8 mouse cellular contexts compared by ENCODE assay signal in genomic region chr11:49242944-49243626, GRCm38 (mm10). TPM values are rescaled to one million over a fixed set of nuclear protein-coding genes. Genes with fewer than 3 reads are reported as not detected.
DNase-seq lines count a peak whose midpoint lies in the region; ATAC-seq lines count a peak whose summit lies in the region.

No protein-coding gene starts in this region.

- H3K27ac ChIP-seq in kidney, embryonic 15.5 days, result peak overlapping the region; percentile 95
- peak overlapping the region; percentile 95 for H3K27ac ChIP-seq in hindbrain, embryonic 12.5 days
- H3K27ac ChIP-seq in midbrain, embryonic 13.5 days, result peak overlapping the region; percentile 93

- H3K4me3 ChIP-seq in kidney, embryonic 15.5 days (replicated peaks), result peak overlapping the region; percentile 53
- peak overlapping the region; percentile 59 for H3K4me3 ChIP-seq in hindbrain, embryonic 12.5 days
- peak overlapping the region; percentile 67 for H3K4me3 ChIP-seq in midbrain, embryonic 13.5 days (replicated peaks)

- intact Hi-C loops in gastrocnemius, postnatal 36 days (cut with DNase I), result loop anchor here (10.0 kb wide), 1 partner anchor 448 kb away; no protein-coding TSS in a partner anchor

- ATAC-seq in kidney, embryonic 15.5 days (replicated peaks; ENCODE audit: low FRiP score), result no peak
- ATAC-seq in hindbrain, embryonic 12.5 days (ENCODE audit: low FRiP score), result peak; percentile 9
- no peak; the same call in 1 of the 2 replicates for ATAC-seq in midbrain, embryonic 13.5 days

- no peaks in the 10 kb centered on the region for H3K27me3 ChIP-seq in kidney, embryonic 15.5 days
- no peaks in the 10 kb centered on the region for H3K27me3 ChIP-seq in hindbrain, embryonic 12.5 days
- H3K27me3 ChIP-seq in midbrain, embryonic 13.5 days, result no peaks in the 10 kb centered on the region

- 23% methylated on average over 11 of the region's 11 CpGs for WGBS in kidney, embryonic 15.5 days
- 25% methylated on average over 11 of the region's 11 CpGs for WGBS in hindbrain, embryonic 12.5 days
- 21% methylated on average over 11 of the region's 11 CpGs for WGBS in midbrain, embryonic 13.5 days

- H3K9me3 ChIP-seq in kidney, embryonic 15.5 days (replicated peaks), result 0 out of 2 replicates have a peak, but pooled peaks cover 3% of the 10 kb centered on the region
- H3K9me3 ChIP-seq in hindbrain, embryonic 12.5 days (replicated peaks), result no peaks in the 10 kb centered on the region
- H3K9me3 ChIP-seq in midbrain, embryonic 13.5 days, result no peaks in the 10 kb centered on the region

- peaks cover 40% of the 10 kb centered on the region for H3K4me1 ChIP-seq in kidney, embryonic 15.5 days
- H3K4me1 ChIP-seq in hindbrain, embryonic 12.5 days, result peaks cover 22% of the 10 kb centered on the region
- peaks cover 38% of the 10 kb centered on the region for H3K4me1 ChIP-seq in midbrain, embryonic 13.5 days (replicated peaks)

- no peaks in the 10 kb centered on the region for H3K36me3 ChIP-seq in kidney, embryonic 15.5 days
- H3K36me3 ChIP-seq in hindbrain, embryonic 12.5 days, result no peaks in the 10 kb centered on the region
- H3K36me3 ChIP-seq in midbrain, embryonic 13.5 days, result no peaks in the 10 kb centered on the region

- peak overlapping the region; percentile 67 for H3K4me2 ChIP-seq in kidney, embryonic 15.5 days
- peak overlapping the region; percentile 65 for H3K4me2 ChIP-seq in hindbrain, embryonic 12.5 days (replicated peaks)
- peak overlapping the region; percentile 65 for H3K4me2 ChIP-seq in midbrain, embryonic 13.5 days (replicated peaks)

- peak overlapping the region; percentile 47 for H3K9ac ChIP-seq in kidney, embryonic 15.5 days
- peak overlapping the region; percentile 75 for H3K9ac ChIP-seq in hindbrain, embryonic 12.5 days
- peak overlapping the region; percentile 81 for H3K9ac ChIP-seq in midbrain, embryonic 13.5 days (replicated peaks)

- no peak for DNase-seq in kidney, adult 9 months
- peak; percentile 47 for DNase-seq in brain, adult 2 months (ENCODE audit: low read depth, low spot score)
- DNase-seq in spleen, postnatal 4 days (ENCODE audit: low spot score in 2 of 2), result no peak
- no peak for DNase-seq in gastrocnemius, postnatal 36 days
- no peak for DNase-seq in thymus, postnatal 10 days (ENCODE audit: low spot score in 2 of 2)

RNA-seq across cellular contexts. Expression of gene Mgat1, which starts 0.9 kb away (rescaled TPM):
- 66.7 and 75.0 TPM in 2 replicates for polyA plus RNA-seq in kidney, embryonic 15.5 days (2015; fragmentation: Nextera tagmentation; extraction: Ambion mirVana)
- polyA plus RNA-seq in hindbrain, embryonic 12.5 days (2016; fragmentation: Nextera tagmentation; extraction: Ambion mirVana), result 42.5 and 43.2 TPM in 2 replicates
- 29.3 and 32.1 TPM in 2 replicates for polyA plus RNA-seq in midbrain, embryonic 13.5 days (2015; fragmentation: Nextera tagmentation; extraction: Ambion mirVana)
- total RNA-seq in gastrocnemius, postnatal 36 days (2021), result 10 to 100 TPM; 41.3 to 41.5 TPM

RNA-seq across cellular contexts. Expression of gene Olfr1393, which starts 35.0 kb away (rescaled TPM):
- not detected in 2 replicates for polyA plus RNA-seq in kidney, embryonic 15.5 days (2015; fragmentation: Nextera tagmentation; extraction: Ambion mirVana)
- polyA plus RNA-seq in hindbrain, embryonic 12.5 days (2016; fragmentation: Nextera tagmentation; extraction: Ambion mirVana), result not detected in 2 replicates
- 0.15 TPM in 1 of 2 replicates, not detected in the other for polyA plus RNA-seq in midbrain, embryonic 13.5 days (2015; fragmentation: Nextera tagmentation; extraction: Ambion mirVana)
- total RNA-seq in gastrocnemius, postnatal 36 days (2021), result not detected

RNA-seq across cellular contexts. Expression of gene Zfp62, which starts 40.0 kb away (rescaled TPM):
- 40.5 and 41.9 TPM in 2 replicates for polyA plus RNA-seq in kidney, embryonic 15.5 days (2015; fragmentation: Nextera tagmentation; extraction: Ambion mirVana)
- 55.3 and 62.5 TPM in 2 replicates for polyA plus RNA-seq in hindbrain, embryonic 12.5 days (2016; fragmentation: Nextera tagmentation; extraction: Ambion mirVana)
- 56.6 and 58.5 TPM in 2 replicates for polyA plus RNA-seq in midbrain, embryonic 13.5 days (2015; fragmentation: Nextera tagmentation; extraction: Ambion mirVana)
- 10 to 100 TPM; 17.2 to 20.9 TPM for total RNA-seq in gastrocnemius, postnatal 36 days (2021)

RNA-seq across cellular contexts. Expression of gene Olfr1392, which starts 42.0 kb away (rescaled TPM):
- polyA plus RNA-seq in kidney, embryonic 15.5 days (2015; fragmentation: Nextera tagmentation; extraction: Ambion mirVana), result 0.10 and 0.15 TPM in 2 replicates
- polyA plus RNA-seq in hindbrain, embryonic 12.5 days (2016; fragmentation: Nextera tagmentation; extraction: Ambion mirVana), result not detected in 2 replicates
- not detected in 2 replicates for polyA plus RNA-seq in midbrain, embryonic 13.5 days (2015; fragmentation: Nextera tagmentation; extraction: Ambion mirVana)
- not detected for total RNA-seq in gastrocnemius, postnatal 36 days (2021)

RNA-seq across cellular contexts. Expression of gene Btnl9, which starts 56.1 kb away (rescaled TPM):
- polyA plus RNA-seq in kidney, embryonic 15.5 days (2015; fragmentation: Nextera tagmentation; extraction: Ambion mirVana), result 2.6 and 5.6 TPM in 2 replicates
- polyA plus RNA-seq in hindbrain, embryonic 12.5 days (2016; fragmentation: Nextera tagmentation; extraction: Ambion mirVana), result 0.16 and 0.22 TPM in 2 replicates
- polyA plus RNA-seq in midbrain, embryonic 13.5 days (2015; fragmentation: Nextera tagmentation; extraction: Ambion mirVana), result 0.17 TPM in 1 of 2 replicates, not detected in the other
- total RNA-seq in gastrocnemius, postnatal 36 days (2021), result 1 to 10 TPM; 2.1 to 4.3 TPM
